Mouse (Mus musculus) olfactory bulb, adult 2 months (tissue): ENCODE results near the gene Jade1.

Experiments
- CTCF ChIP-seq: fragments of 200-500 bp; IDR thresholded peaks from 2 replicates; pipeline ENCODE4 v1.5.1; 2012; ENCODE audit warnings: low read depth, mild to moderate bottlenecking, low read length, moderate library complexity; ENCODE audit not compliant: insufficient read depth
- POLR2A ChIP-seq: fragments of 200-500 bp; IDR thresholded peaks from 2 replicates; pipeline ENCODE4 v1.6.1; 2012; ENCODE audit warnings: mild to moderate bottlenecking, low read depth, low read length, moderate library complexity; ENCODE audit not compliant: insufficient read depth

GRCm38 (mm10) chr3:41514683-41515305, 40.7 kb upstream of the Jade1 start:
- TF ChIP-seq CTCF (no peak), POLR2A (no peak)
